Mouse (Mus musculus): Measurements from ENCODE around the gene Tmem30b.

GRCm38 (mm10) chr12:73517768-73518167 is 28.4 kb downstream of the Tmem30b start:
- TF ChIP-seq CTCF (IDR thresholded peaks at IDR 0.05; ENCODE audit: insufficient read depth, low read length) (no peak), POLR2A (IDR thresholded peaks at IDR 0.05; ENCODE audit: borderline replicate concordance, extremely low read depth, low read depth, low read length) (no peak)
